Comparison of ENCODE assay signal across 21 mouse cellular contexts in genomic region chr13:28876771-28877170, GRCm38 (mm10).
A peak's percentile ranks its signal among the peaks of the same experiment; 100 is the strongest.
DNase-seq lines count a peak whose midpoint lies in the region; ATAC-seq and TF ChIP-seq lines count a peak whose summit lies in the region.
"Had no signal": no experiment of that assay in that cellular context is flagged by ENCODE, and none has a peak within 500 bp of the region (broad histone marks: within the 10 kb centered on the region; RNA-seq: fewer than 3 reads in every experiment).

No protein-coding gene starts in this region.

- H3K4me2 ChIP-seq in forebrain, embryonic 13.5 days = peak overlapping the region; percentile 7; the same call in 1 of the 2 replicates
- H3K4me2 ChIP-seq in forebrain, embryonic 12.5 days = no peak overlapping the region
- H3K4me2 ChIP-seq in stomach, embryonic 14.5 days (replicated peaks; ENCODE audit: low read depth, low read length) = no peak overlapping the region
- no peak overlapping the region for H3K4me2 ChIP-seq in stomach, postnatal 0 days (replicated peaks; ENCODE audit: low read depth)
- H3K4me2 ChIP-seq: embryonic facial prominence, embryonic 12.5 days; hindbrain, embryonic 12.5 days had no signal

- H3K4me3 ChIP-seq in forebrain, embryonic 13.5 days = no peak overlapping the region
- no peak overlapping the region for H3K4me3 ChIP-seq in forebrain, embryonic 12.5 days (replicated peaks)
- H3K4me3 ChIP-seq in stomach, embryonic 14.5 days (ENCODE audit: low read depth, low read length) = no peak overlapping the region
- no peak overlapping the region for H3K4me3 ChIP-seq in stomach, postnatal 0 days (ENCODE audit: low read depth, low read length)
- H3K4me3 ChIP-seq: embryonic facial prominence, embryonic 12.5 days; hindbrain, embryonic 12.5 days had no signal

- no peak overlapping the region for H3K27ac ChIP-seq in forebrain, embryonic 13.5 days
- H3K27ac ChIP-seq in forebrain, embryonic 12.5 days = no peak overlapping the region
- no peak overlapping the region for H3K27ac ChIP-seq in stomach, embryonic 14.5 days (ENCODE audit: low read length)
- H3K27ac ChIP-seq in stomach, postnatal 0 days (replicated peaks) = no peak overlapping the region
- H3K27ac ChIP-seq: embryonic facial prominence, embryonic 12.5 days; hindbrain, embryonic 12.5 days had no signal

- no peak overlapping the region for H3K9ac ChIP-seq in forebrain, embryonic 13.5 days
- no peak overlapping the region for H3K9ac ChIP-seq in forebrain, embryonic 12.5 days
- H3K9ac ChIP-seq in stomach, embryonic 14.5 days (replicated peaks; ENCODE audit: low read depth, low read length) = no peak overlapping the region
- no peak overlapping the region for H3K9ac ChIP-seq in stomach, postnatal 0 days (ENCODE audit: low read length)
- H3K9ac ChIP-seq: embryonic facial prominence, embryonic 12.5 days; forebrain, postnatal 0 days; hindbrain, embryonic 12.5 days had no signal

- DNase-seq in stomach, postnatal 0 days (ENCODE audit: low spot score) = no peak
- DNase-seq in cerebellum, adult 8-10 months = no peak
- no peak for DNase-seq in spleen, adult 18-20 months
- DNase-seq: adrenal gland, adult 8-10 months; adrenal gland, postnatal 36 days; B cell, adult 2 months; cerebellum, adult 2 months; cerebellum, postnatal 14 days; forebrain, postnatal 0 days; gastrocnemius, postnatal 14 days; heart, postnatal 10 days; heart, postnatal 4 days had no signal

- TF ChIP-seq CTCF in stomach, postnatal 0 days (IDR thresholded peaks at IDR 0.05; ENCODE audit: low read depth) = no peak

- 61% methylated on average over 4 of the region's 4 CpGs for WGBS in forebrain, embryonic 13.5 days
- 75% methylated on average over 4 of the region's 4 CpGs for WGBS in forebrain, embryonic 12.5 days
- 74% methylated on average over 4 of the region's 4 CpGs for WGBS in stomach, embryonic 14.5 days
- WGBS in stomach, postnatal 0 days = 82% methylated on average over 4 of the region's 4 CpGs

- TF ChIP-seq EP300 in stomach, postnatal 0 days (optimal IDR thresholded peaks at IDR 0.05) = no peak

- H3K36me3 ChIP-seq in forebrain, embryonic 13.5 days (ENCODE audit: poor library complexity, severe bottlenecking) = peaks cover 40% of the 10 kb centered on the region
- H3K36me3 ChIP-seq in forebrain, embryonic 12.5 days (replicated peaks) = peaks cover 41% of the 10 kb centered on the region
- no peaks in the 10 kb centered on the region for H3K36me3 ChIP-seq in stomach, embryonic 14.5 days (ENCODE audit: control insufficient read depth, insufficient read depth, low read length)
- no peaks in the 10 kb centered on the region for H3K36me3 ChIP-seq in stomach, postnatal 0 days (ENCODE audit: control insufficient read depth, insufficient read depth, low read length)
- H3K36me3 ChIP-seq: G1E had no signal

- H3K9me3 ChIP-seq in forebrain, embryonic 13.5 days (replicated peaks) = no peaks in the 10 kb centered on the region
- H3K9me3 ChIP-seq in forebrain, embryonic 12.5 days = no peaks in the 10 kb centered on the region
- H3K9me3 ChIP-seq in stomach, embryonic 14.5 days (ENCODE audit: control insufficient read depth, low read depth, low read length) = no peaks in the 10 kb centered on the region
- no peaks in the 10 kb centered on the region for H3K9me3 ChIP-seq in stomach, postnatal 0 days (ENCODE audit: control insufficient read depth, low read length)
- H3K9me3 ChIP-seq: embryonic facial prominence, embryonic 12.5 days; G1E; hindbrain, embryonic 12.5 days had no signal

- peaks cover 67% of the 10 kb centered on the region for H3K4me1 ChIP-seq in forebrain, embryonic 13.5 days
- H3K4me1 ChIP-seq in forebrain, embryonic 12.5 days = peaks cover 57% of the 10 kb centered on the region
- H3K4me1 ChIP-seq in stomach, embryonic 14.5 days (ENCODE audit: control insufficient read depth, insufficient read depth, low read length) = peaks cover 8% of the 10 kb centered on the region; the same call in 1 of the 2 replicates
- 0 out of 2 replicates have a peak, but pooled peaks cover 2% of the 10 kb centered on the region for H3K4me1 ChIP-seq in stomach, postnatal 0 days (replicated peaks; ENCODE audit: control insufficient read depth, insufficient read depth)

- ATAC-seq in forebrain, embryonic 13.5 days = 0 out of 2 replicates have a peak, but pooled peaks have one; percentile 22
- ATAC-seq in forebrain, embryonic 12.5 days (ENCODE audit: low FRiP score) = no peak
- 0 out of 2 replicates have a peak, but pooled peaks have one; percentile 24 for ATAC-seq in stomach, embryonic 14.5 days (ENCODE audit: insufficient number of reproducible peaks, insufficient read depth, low FRiP score, low read depth)
- no peak for ATAC-seq in stomach, postnatal 0 days (ENCODE audit: low FRiP score, low TSS enrichment)
- ATAC-seq in megakaryocyte progenitor cell, adult 5-6 weeks (replicated peaks; ENCODE audit: poor library complexity) = peak; percentile 56
- ATAC-seq: CD4-positive, CD25-positive, alpha-beta regulatory T cell, adult 4 months; forebrain, postnatal 0 days; hindbrain, embryonic 16.5 days had no signal

- no peaks in the 10 kb centered on the region for H3K27me3 ChIP-seq in forebrain, embryonic 13.5 days
- no peaks in the 10 kb centered on the region for H3K27me3 ChIP-seq in forebrain, embryonic 12.5 days
- H3K27me3 ChIP-seq in stomach, embryonic 14.5 days (ENCODE audit: control insufficient read depth, insufficient read depth, low read length) = no peaks in the 10 kb centered on the region
- H3K27me3 ChIP-seq in stomach, postnatal 0 days (ENCODE audit: control insufficient read depth, insufficient read depth, low read length) = no peaks in the 10 kb centered on the region
- H3K27me3 ChIP-seq: embryonic facial prominence, embryonic 12.5 days; hindbrain, embryonic 12.5 days had no signal

Comparison
In these comparisons a context has a peak if more than half of its experiments do, and no peak if none do; other contexts are left out.
1. ATAC-seq: peak in forebrain, embryonic 13.5 days (single experiment), stomach, embryonic 14.5 days (single experiment) and megakaryocyte progenitor cell, adult 5-6 weeks (single experiment); none in forebrain, embryonic 12.5 days (single experiment) and stomach, postnatal 0 days (single experiment).